Mouse (Mus musculus) liver, embryonic 11.5 days (tissue): ENCODE data around the gene Ttc21a. TPM values are rescaled to one million over a fixed set of nuclear protein-coding genes. Genes with fewer than 3 reads are reported as not detected.

Experiments
- ATAC-seq: fragments of 200-750 bp; cut with Nextera tagmentation; replicated peaks from 2 replicates; pipeline ENCODE4 v1.8.0; 2017; ENCODE audit warnings: moderate number of reproducible peaks, mild to moderate bottlenecking, moderate TSS enrichment, moderate library complexity; ENCODE audit not compliant: low FRiP score
- DNase-seq: peaks from one replicate; pipeline ENCODE4 v3.0.0-alpha.2; 2017; ENCODE audit warnings: low spot score
- H3K27ac ChIP-seq: fragments of 300-500 bp; sonication (generic); 2 replicates; pipeline ENCODE4 v1.5.1; 2014; ENCODE audit warnings: mild to moderate bottlenecking, low read depth, low read length, control low read depth
- H3K27me3 ChIP-seq: fragments of 300-500 bp; sonication (generic); replicated peaks from 2 replicates; pipeline ENCODE4 v1.6.1; 2014; ENCODE audit warnings: low read length, mixed read lengths; ENCODE audit not compliant: control insufficient read depth, insufficient read depth
- H3K36me3 ChIP-seq: fragments of 300-500 bp; sonication (generic); 2 replicates; pipeline ENCODE4 v1.6.1; 2014; ENCODE audit warnings: mild to moderate bottlenecking, low read length, moderate library complexity, mixed read lengths; ENCODE audit not compliant: control insufficient read depth, insufficient read depth
- H3K4me1 ChIP-seq: fragments of 300-500 bp; sonication (generic); replicated peaks from 2 replicates; pipeline ENCODE4 v1.6.1; 2014; ENCODE audit warnings: low read length, mixed read lengths; ENCODE audit not compliant: control insufficient read depth, insufficient read depth
- H3K4me2 ChIP-seq: fragments of 300-500 bp; sonication (generic); 2 replicates; pipeline ENCODE4 v1.6.1; 2014; ENCODE audit warnings: mild to moderate bottlenecking, control low read depth, moderate library complexity
- H3K4me3 ChIP-seq: fragments of 300-500 bp; sonication (generic); 2 replicates; pipeline ENCODE4 v1.5.1; 2014; ENCODE audit warnings: low read depth, low read length, control low read depth
- H3K9ac ChIP-seq: fragments of 300-500 bp; sonication (generic); 2 replicates; pipeline ENCODE4 v1.6.1; 2014; ENCODE audit warnings: low read depth, low read length, control low read depth
- H3K9me3 ChIP-seq: fragments of 300-500 bp; sonication (generic); 2 replicates; pipeline ENCODE4 v1.6.1; 2016; ENCODE audit warnings: low read length, inconsistent platforms, mixed read lengths; ENCODE audit not compliant: control insufficient read depth
- WGBS: fragments of 180-500 bp; shearing (Covaris S2); extraction: QIAGEN DNeasy Blood & Tissue Kit; methylation state at CpG from one replicate; pipeline ENCODE4 v1.1.7; 2014; 5-methylcytosine and 5-hydroxymethylcytosine counted together
- polyA plus RNA-seq: library from polyadenylated mRNA; unstranded; fragments of >200 nt; fragmentation: Nextera tagmentation; extraction: Ambion mirVana; gene quantifications from 2 replicates; pipeline ENCODE4 v1.2.1, GENCODE M21; 2014

Ttc21a gene
- polyA plus RNA-seq, 1 experiment from 2014 or later = 0.14 TPM

DNA sequence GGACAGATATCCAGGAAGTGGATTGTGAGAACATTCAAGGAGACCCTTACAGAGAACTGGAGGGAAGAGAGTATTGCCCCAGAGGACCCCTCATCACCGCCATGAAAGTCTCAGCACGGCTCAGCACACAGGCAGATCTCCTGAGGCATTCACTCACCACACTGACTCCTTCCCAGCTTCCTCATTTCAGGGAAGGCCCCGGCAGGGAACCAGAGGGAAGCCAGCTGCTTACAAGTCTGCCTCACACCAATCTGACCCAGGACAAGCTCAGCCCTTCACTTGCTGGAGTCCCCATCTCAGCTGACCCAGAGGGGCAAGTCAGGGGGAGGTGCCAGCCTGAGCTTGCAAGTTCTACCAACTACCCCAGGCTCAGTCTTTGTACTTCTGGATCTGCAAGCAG lies 11.4 kb downstream of the Ttc21a start:
- no peaks in the 10 kb centered on the region for H3K4me1 ChIP-seq

GRCm38 (mm10) chr9:119950434-119950833 lies 13.0 kb downstream of the Ttc21a start:
- no peak overlapping the region for H3K4me3 ChIP-seq
- DNase-seq = no peak
- no peak overlapping the region for H3K4me2 ChIP-seq
- 52% methylated on average over 6 of the region's 6 CpGs for WGBS
- no peak for ATAC-seq
- no peaks in the 10 kb centered on the region for H3K4me1 ChIP-seq
- no peaks in the 10 kb centered on the region for H3K27me3 ChIP-seq
- H3K9me3 ChIP-seq = no peaks in the 10 kb centered on the region
- H3K27ac ChIP-seq = no peak overlapping the region
- H3K9ac ChIP-seq = no peak overlapping the region
- no peaks in the 10 kb centered on the region for H3K36me3 ChIP-seq

More for the DNA sequence above, 11.4 kb downstream of the Ttc21a start:
- 32% methylated on average over 3 of the region's 3 CpGs for WGBS
- H3K27me3 ChIP-seq = no peaks in the 10 kb centered on the region
- H3K27ac ChIP-seq = no peak overlapping the region
- H3K36me3 ChIP-seq = no peaks in the 10 kb centered on the region
- H3K9ac ChIP-seq = no peak overlapping the region
- no peaks in the 10 kb centered on the region for H3K9me3 ChIP-seq
- H3K4me2 ChIP-seq = no peak overlapping the region
- ATAC-seq (no peak), DNase-seq (no peak)
- H3K4me3 ChIP-seq = no peak overlapping the region

GRCm38 (mm10) chr9:119951388-119951787 lies 14.0 kb downstream of the Ttc21a start:
- WGBS = 85% methylated on average over 9 of the region's 9 CpGs
- DNase-seq = no peak
- Histone ChIP-seq H3K27me3 (no peaks in the 10 kb centered on the region), H3K9me3 (no peaks in the 10 kb centered on the region), H3K9ac (no peak overlapping the region), H3K36me3 (no peaks in the 10 kb centered on the region), H3K4me3 (no peak overlapping the region), H3K4me1 (no peaks in the 10 kb centered on the region), H3K4me2 (no peak overlapping the region), H3K27ac (no peak overlapping the region)
- ATAC-seq = no peak

DNA sequence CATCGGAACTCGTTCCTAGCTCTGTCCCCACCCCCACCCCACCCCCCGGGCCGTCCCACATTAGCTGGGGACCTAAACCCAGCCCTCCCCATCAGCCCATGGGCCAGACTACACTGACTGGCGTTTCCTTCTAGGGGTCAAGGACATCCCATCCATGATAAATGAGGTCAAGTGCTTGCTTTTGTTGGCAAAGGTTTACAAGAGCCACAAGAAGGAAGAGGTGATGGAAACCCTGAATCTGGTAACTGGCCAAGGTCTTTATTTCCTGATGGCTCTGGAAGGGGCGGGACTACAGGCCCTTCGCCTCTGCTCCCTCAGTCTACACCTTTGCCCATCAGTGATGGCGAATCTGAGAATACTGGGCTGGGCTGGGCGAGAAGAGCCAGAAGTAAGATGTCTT lies 21.4 kb downstream of the Ttc21a start:
- ATAC-seq = no peak
- Histone ChIP-seq H3K36me3 (no peaks in the 10 kb centered on the region), H3K4me3 (no peak overlapping the region), H3K9ac (no peak overlapping the region), H3K27me3 (no peaks in the 10 kb centered on the region), H3K27ac (no peak overlapping the region), H3K4me1 (peaks cover 11% of the 10 kb centered on the region), H3K9me3 (no peaks in the 10 kb centered on the region), H3K4me2 (no peak overlapping the region)
- 79% methylated on average over 9 of the region's 9 CpGs for WGBS
- DNase-seq = no peak

DNA sequence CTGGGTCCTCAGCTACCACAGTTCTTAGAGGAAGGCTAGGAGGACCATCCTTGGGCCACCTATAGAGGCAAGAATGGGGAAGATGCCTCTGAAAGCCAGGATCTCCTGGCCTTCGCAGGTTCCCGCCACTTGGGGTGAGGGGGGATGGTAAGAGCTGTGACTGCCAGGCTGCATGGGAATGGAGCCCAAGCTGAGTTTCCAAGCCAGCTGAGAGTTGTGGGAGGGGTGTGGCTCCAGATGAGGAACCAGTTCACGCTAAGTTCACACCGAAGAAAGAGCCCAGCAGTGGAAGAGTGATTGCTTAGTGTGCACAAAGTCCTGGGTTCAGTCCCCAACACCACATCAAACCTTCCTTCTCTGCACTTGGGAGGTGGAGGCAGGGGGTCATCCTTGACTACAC lies 24.8 kb downstream of the Ttc21a start:
- Histone ChIP-seq H3K4me2 (no peak overlapping the region; the same call in 1 of the 2 replicates), H3K4me3 (no peak overlapping the region), H3K27me3 (no peaks in the 10 kb centered on the region), H3K4me1 (peaks cover 14% of the 10 kb centered on the region), H3K9ac (no peak overlapping the region), H3K36me3 (no peaks in the 10 kb centered on the region), H3K27ac (no peak overlapping the region), H3K9me3 (no peaks in the 10 kb centered on the region)
- 62% methylated on average over 4 of the region's 4 CpGs for WGBS
- DNase-seq = no peak
- ATAC-seq = no peak

DNA sequence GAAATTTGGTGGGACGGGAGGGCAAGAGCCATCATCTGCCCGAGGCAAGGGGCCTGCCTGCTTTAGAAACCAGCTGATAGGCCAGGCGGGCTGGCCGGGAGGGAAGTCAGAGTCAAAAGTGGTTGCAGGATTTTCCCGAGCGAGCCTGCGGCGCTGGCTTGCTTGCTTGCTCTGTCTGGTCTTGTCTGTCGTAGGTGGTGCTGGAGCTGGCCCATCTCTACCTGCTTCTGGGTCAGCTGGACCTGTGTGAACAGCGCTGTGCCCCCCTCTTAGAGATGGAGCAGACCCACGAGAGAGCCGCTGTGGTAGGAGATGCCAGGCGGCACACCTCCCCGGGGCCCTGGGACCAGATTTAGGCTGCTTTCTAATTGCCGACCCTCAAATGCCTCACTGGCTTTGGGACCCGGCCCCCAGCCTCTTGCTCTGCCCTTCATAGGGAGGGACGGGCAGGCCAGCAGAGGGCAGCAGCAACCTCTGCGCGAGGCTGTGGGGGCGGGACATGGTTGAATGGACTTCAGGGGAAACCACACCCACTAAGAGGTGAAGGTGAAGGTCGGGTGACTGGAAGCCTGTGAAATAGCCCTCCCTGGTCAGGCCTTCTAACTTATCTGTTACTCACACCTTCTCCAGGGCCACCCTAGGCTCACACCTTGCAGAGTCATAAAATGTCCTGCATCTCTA lies 25.7 kb downstream of the Ttc21a start:
- ATAC-seq = peak; percentile 75
- WGBS = 12% methylated on average over 21 of the region's 21 CpGs

GRCm38 (mm10) chr9:119964206-119964605 lies 26.8 kb downstream of the Ttc21a start:
- H3K9me3 ChIP-seq = no peaks in the 10 kb centered on the region
- H3K4me3 ChIP-seq = no peak overlapping the region
- 61% methylated on average over 3 of the region's 3 CpGs for WGBS
- ATAC-seq (peak; percentile 47; the same call in 1 of the 2 replicates), DNase-seq (no peak)
- no peaks in the 10 kb centered on the region for H3K36me3 ChIP-seq
- no peak overlapping the region for H3K9ac ChIP-seq
- H3K27ac ChIP-seq = no peak overlapping the region; the same call in 1 of the 2 replicates
- H3K4me2 ChIP-seq = no peak overlapping the region
- H3K4me1 ChIP-seq = peaks cover 14% of the 10 kb centered on the region
- H3K27me3 ChIP-seq = no peaks in the 10 kb centered on the region

More for the DNA sequence above, 25.7 kb downstream of the Ttc21a start:
- Histone ChIP-seq H3K27me3 (no peaks in the 10 kb centered on the region), H3K9me3 (no peaks in the 10 kb centered on the region), H3K27ac (no peak overlapping the region), H3K9ac (peak overlapping the region; percentile 9; the same call in 1 of the 2 replicates), H3K4me3 (peak overlapping the region; percentile 5; the same call in 1 of the 2 replicates), H3K4me2 (peak overlapping the region; percentile 56), H3K4me1 (peaks cover 14% of the 10 kb centered on the region), H3K36me3 (no peaks in the 10 kb centered on the region)
- DNase-seq = peak; percentile 76

GRCm38 (mm10) chr9:119965186-119965585 lies 27.8 kb downstream of the Ttc21a start:
- Histone ChIP-seq H3K9me3 (no peaks in the 10 kb centered on the region), H3K4me1 (peaks cover 14% of the 10 kb centered on the region), H3K4me3 (no peak overlapping the region), H3K27ac (no peak overlapping the region), H3K4me2 (no peak overlapping the region), H3K27me3 (no peaks in the 10 kb centered on the region), H3K9ac (no peak overlapping the region), H3K36me3 (no peaks in the 10 kb centered on the region)
- no peak for ATAC-seq
- 76% methylated on average over 3 of the region's 3 CpGs for WGBS
- DNase-seq = no peak

GRCm38 (mm10) chr9:119966221-119966910 lies 29.0 kb downstream of the Ttc21a start:
- H3K4me2 ChIP-seq = no peak overlapping the region
- 83% methylated on average over 26 of the region's 26 CpGs for WGBS
- H3K4me3 ChIP-seq = no peak overlapping the region
- ATAC-seq (no peak), DNase-seq (no peak)
- H3K9ac ChIP-seq = no peak overlapping the region
- H3K36me3 ChIP-seq = no peaks in the 10 kb centered on the region
- no peaks in the 10 kb centered on the region for H3K9me3 ChIP-seq
- no peak overlapping the region for H3K27ac ChIP-seq
- H3K4me1 ChIP-seq = peaks cover 14% of the 10 kb centered on the region
- no peaks in the 10 kb centered on the region for H3K27me3 ChIP-seq
